Mouse (Mus musculus): Measurements from ENCODE around the gene Gm9639.
"Not testable (repeated sequence)": the region's sequence is repeated elsewhere in the genome, so short reads cannot be mapped to it uniquely, and the experiment has no call there.

Gm9639 gene

GRCm38 (mm10) chr10:77794976-77795375 lies at the start of gene Gm9639:
Gene Gm9639, minus strand, starts transcription at chr10:77795076.
- no peak for DNase-seq

- no peak for DNase-seq
Observed at GRCm38 (mm10) chr10:77839006-77839405, 44.1 kb upstream of the Gm9639 start.

- DNase-seq: no peak
Observed at GRCm38 (mm10) chr10:77835647-77836046, 40.8 kb upstream of the Gm9639 start, which contains the start of gene Krtap10-10. Gene Krtap10-10, plus strand, starts transcription at chr10:77835947.

GRCm38 (mm10) chr10:77826951-77827350 lies 32.1 kb upstream of the Gm9639 start, which contains the start of gene Krtap10-4:
Gene Krtap10-4, minus strand, starts transcription at chr10:77827095.
- peak; percentile 2 for DNase-seq

- DNase-seq: no peak
Observed at GRCm38 (mm10) chr10:77819203-77819602, 24.3 kb upstream of the Gm9639 start.

GRCm38 (mm10) chr10:77818523-77818922 lies 23.6 kb upstream of the Gm9639 start:
- no peak for DNase-seq

GRCm38 (mm10) chr10:77815514-77815913 lies 20.6 kb upstream of the Gm9639 start:
- peak; percentile 39 for DNase-seq

- no peak for DNase-seq
Observed at GRCm38 (mm10) chr10:77814382-77814781, 19.5 kb upstream of the Gm9639 start, which contains the start of gene Gm2696. Gene Gm2696, plus strand, starts transcription at chr10:77814682.

GRCm38 (mm10) chr10:77811743-77812142 lies 16.9 kb upstream of the Gm9639 start, which contains the start of gene Gm9507:
Gene Gm9507, minus strand, starts transcription at chr10:77811843.
- DNase-seq: no peak

- no peak for DNase-seq
Observed at GRCm38 (mm10) chr10:77804095-77804494, 9.2 kb upstream of the Gm9639 start.

GRCm38 (mm10) chr10:77798921-77799508 lies 4.1 kb upstream of the Gm9639 start, which contains the start of gene Gm19668:
Gene Gm19668, minus strand, starts transcription at chr10:77799133.
- no peak for DNase-seq

- DNase-seq: not testable (repeated sequence)
Observed at GRCm38 (mm10) chr10:77798164-77798920, 3.5 kb upstream of the Gm9639 start.

GRCm38 (mm10) chr10:77797677-77798076 lies 2.8 kb upstream of the Gm9639 start:
- no peak for DNase-seq

- DNase-seq: no peak
Observed at GRCm38 (mm10) chr10:77788621-77789020, 6.3 kb downstream of the Gm9639 start.

- not testable (repeated sequence) for DNase-seq
Observed at GRCm38 (mm10) chr10:77787876-77788275, 7.0 kb downstream of the Gm9639 start, which contains the start of gene Gm7137. Gene Gm7137, minus strand, starts transcription at chr10:77788200.

GRCm38 (mm10) chr10:77783396-77783795 lies 11.5 kb downstream of the Gm9639 start:
- DNase-seq: not testable (repeated sequence)

GRCm38 (mm10) chr10:77782442-77782841 lies 12.4 kb downstream of the Gm9639 start, which contains the start of gene Gm3250:
Gene Gm3250, minus strand, starts transcription at chr10:77782542.
- DNase-seq: not testable (repeated sequence)

GRCm38 (mm10) chr10:77776844-77777243 lies 18.0 kb downstream of the Gm9639 start, which contains the start of gene Gm7138:
Gene Gm7138, minus strand, starts transcription at chr10:77776944.
- DNase-seq: not testable (repeated sequence)

- not testable (repeated sequence) for DNase-seq
Observed at GRCm38 (mm10) chr10:77772142-77772541, 22.7 kb downstream of the Gm9639 start.

- DNase-seq: not testable (repeated sequence)
Observed at GRCm38 (mm10) chr10:77771225-77771624, 23.7 kb downstream of the Gm9639 start, which contains the start of gene Gm3238. Gene Gm3238, minus strand, starts transcription at chr10:77771325.

- DNase-seq: no peak
Observed at GRCm38 (mm10) chr10:77769727-77770126, 25.1 kb downstream of the Gm9639 start.

- DNase-seq: not testable (repeated sequence)
Observed at GRCm38 (mm10) chr10:77759582-77759981, 35.3 kb downstream of the Gm9639 start, which contains the start of gene Gm3233. Gene Gm3233, minus strand, starts transcription at chr10:77759682.

GRCm38 (mm10) chr10:77753448-77753847 lies 41.4 kb downstream of the Gm9639 start:
- DNase-seq: no peak
